Mouse (Mus musculus) right cerebral cortex, adult 2 months (tissue): Measurements from ENCODE around the gene Cbll1.

Source experiments
- DNase-seq, 2 experiments: peaks; one replicate each; pipeline ENCODE4 v3.0.0; 2021 to 2022; ENCODE audit warnings: low spot score in 2 of 2

Gene Cbll1

GRCm38 (mm10) chr12:31499314-31500131 lies at the start of gene Cbll1:
Gene Cbll1, minus strand, starts transcription at chr12:31499616.
- DNase-seq: peak; percentile 96 to 97

GRCm38 (mm10) chr12:31546061-31546460 lies 46.6 kb upstream of the Cbll1 start:
- no peak for DNase-seq

GRCm38 (mm10) chr12:31545219-31545618 lies 45.8 kb upstream of the Cbll1 start:
- no peak for DNase-seq

GRCm38 (mm10) chr12:31541541-31541940 lies 42.1 kb upstream of the Cbll1 start:
- DNase-seq: no peak

GRCm38 (mm10) chr12:31539783-31540182 lies 40.4 kb upstream of the Cbll1 start:
- DNase-seq: no peak

- no peak for DNase-seq
Observed at GRCm38 (mm10) chr12:31537515-31538230, 38.3 kb upstream of the Cbll1 start.

- DNase-seq: no peak
Observed at GRCm38 (mm10) chr12:31534060-31534843, 34.8 kb upstream of the Cbll1 start.

GRCm38 (mm10) chr12:31533218-31533908 lies 33.9 kb upstream of the Cbll1 start:
- peak; percentile 49 to 62 for DNase-seq

GRCm38 (mm10) chr12:31532054-31532453 lies 32.6 kb upstream of the Cbll1 start:
- no peak for DNase-seq

- DNase-seq: no peak
Observed at GRCm38 (mm10) chr12:31527407-31527806, 28.0 kb upstream of the Cbll1 start.

- DNase-seq: peak in 1 of 2 experiments; percentile 15
Observed at GRCm38 (mm10) chr12:31521371-31521770, 22.0 kb upstream of the Cbll1 start.

GRCm38 (mm10) chr12:31520119-31520518 lies 20.7 kb upstream of the Cbll1 start:
- DNase-seq: peak; percentile 44 to 50

- no peak for DNase-seq
Observed at GRCm38 (mm10) chr12:31513724-31514503, 14.5 kb upstream of the Cbll1 start.

GRCm38 (mm10) chr12:31512634-31513411 lies 13.4 kb upstream of the Cbll1 start:
- no peak for DNase-seq

- no peak for DNase-seq
Observed at GRCm38 (mm10) chr12:31511218-31511617, 11.8 kb upstream of the Cbll1 start.

GRCm38 (mm10) chr12:31508496-31508895 lies 9.1 kb upstream of the Cbll1 start:
- DNase-seq: no peak

- no peak for DNase-seq
Observed at GRCm38 (mm10) chr12:31507718-31508364, 8.4 kb upstream of the Cbll1 start.

GRCm38 (mm10) chr12:31503211-31503610 lies 3.8 kb upstream of the Cbll1 start:
- no peak for DNase-seq

- no peak for DNase-seq
Observed at GRCm38 (mm10) chr12:31501266-31501665, 1.9 kb upstream of the Cbll1 start.
